Mouse (Mus musculus) C2C12 (cell line): Measurements from ENCODE around the gene Agap3.

ENCODE experiments used
- CEBPB ChIP-seq: IDR thresholded peaks from one replicate; pipeline ENCODE4 v1.6.1; 2011; ENCODE audit warnings: low read depth, mild to moderate bottlenecking, control low read depth, moderate library complexity
- CTCF ChIP-seq: IDR thresholded peaks from one replicate; pipeline ENCODE4 v1.5.1; 2011; ENCODE audit not compliant: control insufficient read depth, insufficient read depth, insufficient read length
- MAX ChIP-seq: IDR thresholded peaks from one replicate; pipeline ENCODE4 v1.6.1; 2011; ENCODE audit warnings: mild to moderate bottlenecking, control low read depth
- MYOG ChIP-seq: IDR thresholded peaks from one replicate; pipeline ENCODE4 v1.6.1; 2011; ENCODE audit not compliant: control insufficient read depth, insufficient read length; ENCODE audit errors: extremely low read depth
- USF1 ChIP-seq: IDR thresholded peaks from one replicate; pipeline ENCODE4 v1.6.1; 2011; ENCODE audit warnings: low read depth, mild to moderate bottlenecking, control low read depth, moderate library complexity

DNA sequence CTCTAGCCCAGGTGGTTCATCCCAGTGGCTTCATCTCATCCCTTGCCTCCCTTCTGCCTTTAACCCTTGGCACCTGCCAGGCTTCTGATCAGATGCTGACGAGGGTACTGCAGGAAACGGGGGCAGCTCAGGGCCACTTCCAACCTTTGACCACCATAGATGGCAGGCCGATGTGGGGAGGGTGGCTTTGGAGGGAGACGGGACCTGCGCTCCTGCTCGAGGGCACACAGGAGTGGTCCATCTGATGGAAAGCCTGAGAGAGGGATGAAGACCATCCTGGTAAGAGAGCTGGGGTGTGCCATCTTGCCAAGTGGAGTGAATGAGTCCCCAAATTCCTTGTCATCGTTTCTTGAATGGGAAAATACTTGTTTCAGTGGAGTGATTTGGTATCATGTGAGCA, 8.8 kb upstream of the Agap3 start:
- TF ChIP-seq CTCF (no peak), MAX (no peak), USF1 (no peak), CEBPB (no peak), MYOG (no peak)
